Mouse (Mus musculus) spleen, adult 2 months (tissue): ENCODE data around the gene Pam. TPM values are rescaled to one million over a fixed set of nuclear protein-coding genes. Genes with fewer than 3 reads are reported as not detected.

Experiments
- DNase-seq, 2 experiments: peaks; one replicate each; pipeline versions ENCODE4 v3.0.0 to v3.0.0-alpha.2; 2012 to 2021; ENCODE audit warnings: low spot score in 2 of 2, low read depth in 1 of 2
- H3K27ac ChIP-seq: fragments of 200-500 bp; 2 replicates; pipeline ENCODE4 v1.5.1; 2012; ENCODE audit warnings: low read length, inconsistent platforms; ENCODE audit not compliant: insufficient read depth
- H3K27me3 ChIP-seq: fragments of 200-500 bp; 2 replicates; pipeline ENCODE4 v1.6.1; 2012; ENCODE audit warnings: mild to moderate bottlenecking, moderate library complexity, low read length, inconsistent platforms; ENCODE audit not compliant: control insufficient read depth, insufficient read depth
- H3K36me3 ChIP-seq: fragments of 200-500 bp; 2 replicates; pipeline ENCODE4 v1.6.1; 2012; ENCODE audit warnings: mild to moderate bottlenecking, low read length, inconsistent platforms; ENCODE audit not compliant: control insufficient read depth, insufficient read depth
- H3K4me1 ChIP-seq: fragments of 200-500 bp; 2 replicates; pipeline ENCODE4 v1.6.1; 2011; ENCODE audit warnings: inconsistent platforms; ENCODE audit not compliant: control insufficient read depth, insufficient read depth, insufficient read length
- H3K4me3 ChIP-seq: fragments of 200-500 bp; 2 replicates; pipeline ENCODE4 v1.5.1; 2011; ENCODE audit warnings: mild to moderate bottlenecking, inconsistent platforms; ENCODE audit not compliant: insufficient read depth, insufficient read length; ENCODE audit errors: extremely low read depth
- CTCF ChIP-seq: fragments of 200-500 bp; IDR thresholded peaks from 2 replicates; pipeline ENCODE4 v1.5.1; 2011; ENCODE audit warnings: mild to moderate bottlenecking, inconsistent platforms; ENCODE audit not compliant: insufficient read depth, insufficient read length, insufficient replicate concordance; ENCODE audit errors: extremely low read depth
- POLR2A ChIP-seq: fragments of 200-500 bp; IDR thresholded peaks from 2 replicates; pipeline ENCODE4 v1.6.1; 2011; ENCODE audit warnings: low read depth, low read length, inconsistent platforms
- WGBS: fragments of 180-500 bp; shearing (Covaris S2); methylation state at CpG from one replicate; pipeline ENCODE4 v1.1.7; 2018; 5-methylcytosine and 5-hydroxymethylcytosine counted together
- polyA plus RNA-seq: library from polyadenylated mRNA; depleted of rRNA; stranded (reverse); fragments of >200 nt; gene quantifications from 2 replicates; pipeline ENCODE4 v1.2.3, GENCODE M21; 2012

Pam gene
- polyA plus RNA-seq, 1 experiment: 22.8 TPM

- TF ChIP-seq CTCF (no peak), POLR2A (no peak)
- no peaks in the 10 kb centered on the region for H3K27me3 ChIP-seq
- 79% methylated on average over 3 of the region's 3 CpGs for WGBS
Measured at GRCm38 (mm10) chr1:97854256-97854655, 241.2 kb downstream of the Pam start.

GRCm38 (mm10) chr1:97851601-97852175 lies 243.8 kb downstream of the Pam start:
- Histone ChIP-seq H3K4me1 (no peaks in the 10 kb centered on the region), H3K27ac (no peak overlapping the region), H3K4me3 (no peak overlapping the region), H3K36me3 (no peaks in the 10 kb centered on the region), H3K27me3 (no peaks in the 10 kb centered on the region)
- TF ChIP-seq POLR2A (no peak), CTCF (no peak)
- 90% methylated on average over 13 of the region's 13 CpGs for WGBS
- no peak for DNase-seq

More at GRCm38 (mm10) chr1:97854256-97854655, 241.2 kb downstream of the Pam start:
- no peak overlapping the region for H3K4me3 ChIP-seq
- no peak overlapping the region for H3K27ac ChIP-seq
- H3K4me1 ChIP-seq: no peaks in the 10 kb centered on the region
- no peaks in the 10 kb centered on the region for H3K36me3 ChIP-seq
- no peak for DNase-seq

- no peak for TF ChIP-seq POLR2A
- TF ChIP-seq CTCF: no peak
- Histone ChIP-seq H3K27me3 (no peaks in the 10 kb centered on the region), H3K4me1 (no peaks in the 10 kb centered on the region), H3K4me3 (no peak overlapping the region), H3K36me3 (no peaks in the 10 kb centered on the region), H3K27ac (no peak overlapping the region)
- 89% methylated on average over 14 of the region's 14 CpGs for WGBS
- no peak for DNase-seq
Measured at GRCm38 (mm10) chr1:97848601-97849241, 246.7 kb downstream of the Pam start.

- no peaks in the 10 kb centered on the region for H3K4me1 ChIP-seq
- no peak for DNase-seq
- no peaks in the 10 kb centered on the region for H3K27me3 ChIP-seq
- H3K36me3 ChIP-seq: no peaks in the 10 kb centered on the region
- TF ChIP-seq CTCF (no peak), POLR2A (no peak)
- no peak overlapping the region for H3K4me3 ChIP-seq
- H3K27ac ChIP-seq: no peak overlapping the region
Measured at GRCm38 (mm10) chr1:97843220-97843992, 252.0 kb downstream of the Pam start.

- 91% methylated on average over 5 of the region's 5 CpGs for WGBS
- H3K4me1 ChIP-seq: no peaks in the 10 kb centered on the region
- no peak overlapping the region for H3K27ac ChIP-seq
- no peak overlapping the region for H3K4me3 ChIP-seq
- H3K36me3 ChIP-seq: no peaks in the 10 kb centered on the region
- H3K27me3 ChIP-seq: no peaks in the 10 kb centered on the region
- TF ChIP-seq POLR2A: no peak
- TF ChIP-seq CTCF: no peak
- DNase-seq: no peak
Measured at GRCm38 (mm10) chr1:97834354-97834822, 261.1 kb downstream of the Pam start.

- DNase-seq: no peak
- TF ChIP-seq POLR2A: no peak
- TF ChIP-seq CTCF: no peak
- no peaks in the 10 kb centered on the region for H3K27me3 ChIP-seq
- H3K27ac ChIP-seq: no peak overlapping the region
- no peak overlapping the region for H3K4me3 ChIP-seq
- H3K36me3 ChIP-seq: no peaks in the 10 kb centered on the region
- no peaks in the 10 kb centered on the region for H3K4me1 ChIP-seq
- 81% methylated on average over 5 of the region's 5 CpGs for WGBS
Measured at GRCm38 (mm10) chr1:97833466-97834353, 261.7 kb downstream of the Pam start.
